Mouse (Mus musculus) v-Abl transformed pro-B cells (cell line): ENCODE data around the gene Ccdc91.

Experiments
- in situ Hi-C, 2 experiments: fragments of 400-800 bp; cut with MboI; formaldehyde crosslinking; loops; one replicate each; pipeline ENCODE4 v1.15.1; 2025; ENCODE audit not compliant: unreplicated experiment in 2 of 2

Gene Ccdc91

GRCm38 (mm10) chr6:147675022-147675733 is 199.6 kb downstream of the Ccdc91 start:
- in situ Hi-C loops, result no loop called here

- in situ Hi-C loops, result no loop called here
Observed at GRCm38 (mm10) chr6:147676214-147676613, 200.6 kb downstream of the Ccdc91 start.
